Mouse (Mus musculus): ENCODE data around the gene Treml1.

Treml1 gene

DNA sequence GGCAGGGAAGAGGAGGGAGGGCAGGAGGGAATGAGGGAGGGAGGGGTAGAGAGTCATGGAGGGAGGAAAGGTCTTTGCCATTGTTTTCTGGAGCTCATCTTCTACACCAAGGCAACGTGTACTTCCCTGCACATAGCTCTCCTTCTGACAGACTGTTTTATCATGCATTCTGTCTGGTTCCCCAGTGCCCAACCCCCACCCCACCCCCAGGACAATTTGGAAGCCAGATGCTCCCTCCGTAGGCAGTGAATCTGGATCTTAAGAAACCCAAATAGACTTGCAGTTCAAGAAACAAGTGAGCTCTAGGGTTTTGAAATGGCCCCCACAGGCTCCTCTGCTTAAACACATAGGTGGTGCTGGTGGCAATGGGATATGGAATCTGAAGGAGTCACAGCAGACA lies 1.8 kb upstream of the Treml1 start:
- DNase-seq (ENCODE audit: extremely low read depth, insufficient read length, low spot score): no peak

DNA sequence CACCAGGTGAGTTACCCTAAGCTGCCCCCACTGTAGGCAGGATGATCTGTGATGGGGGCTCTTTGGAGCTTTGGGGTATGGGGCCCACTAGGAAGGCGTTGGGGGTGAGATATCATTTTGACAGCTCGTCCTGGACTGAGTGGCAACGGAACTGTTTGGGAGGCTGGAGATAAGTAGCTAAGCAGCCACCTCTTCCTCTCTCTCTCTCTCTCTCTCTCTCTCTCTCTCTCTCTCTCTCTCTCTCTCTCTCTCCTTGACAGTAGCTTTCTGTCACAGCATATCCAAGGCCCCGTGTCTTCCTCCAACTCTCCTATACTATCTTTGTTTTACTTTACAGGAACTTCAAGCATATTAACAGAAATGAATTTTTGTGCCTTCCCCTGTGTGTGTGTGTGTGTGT lies 746 bp downstream of the Treml1 start:
- DNase-seq (ENCODE audit: extremely low read depth, insufficient read length, low spot score): no peak

DNA sequence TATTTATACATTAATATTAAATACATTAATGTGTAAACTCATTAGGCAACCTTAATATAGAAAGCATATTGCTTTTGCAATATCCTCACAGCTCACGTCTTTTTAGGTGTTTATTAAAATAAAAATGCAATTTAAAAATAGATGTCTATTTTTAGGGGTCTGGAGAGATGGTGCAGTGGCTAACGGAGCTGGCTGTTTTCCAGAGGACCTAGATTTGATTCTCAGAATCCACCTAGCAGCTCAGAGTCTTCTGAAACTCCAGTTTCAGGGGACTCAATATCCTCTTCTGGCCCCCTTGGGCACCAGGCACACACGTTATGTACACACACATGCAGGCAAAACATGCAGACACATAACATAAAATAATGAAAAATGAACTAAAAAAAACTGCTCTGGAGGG lies 2.6 kb downstream of the Treml1 start:
- no peak for DNase-seq (ENCODE audit: extremely low read depth, insufficient read length, low spot score)

DNA sequence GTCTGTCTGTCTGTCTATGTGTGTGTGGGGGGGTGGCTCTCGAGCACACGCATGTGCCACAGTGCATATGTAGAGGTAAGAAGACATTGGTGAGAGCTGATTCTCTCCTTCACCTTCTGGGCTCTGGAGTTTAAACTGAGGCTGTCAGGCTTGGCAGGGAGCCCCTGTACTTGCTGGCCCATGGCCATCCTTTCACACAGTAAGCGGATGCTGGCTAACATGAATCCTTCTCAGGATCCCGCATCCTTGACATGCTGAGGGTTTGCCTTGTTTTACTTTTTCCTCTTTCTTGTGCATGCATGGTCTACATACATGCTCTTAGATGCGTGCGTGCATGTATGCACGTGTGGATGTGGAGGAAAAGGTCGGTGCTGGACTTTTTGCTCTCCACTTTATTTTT lies 3.2 kb downstream of the Treml1 start:
- no peak for DNase-seq (ENCODE audit: extremely low read depth, insufficient read length, low spot score)

DNA sequence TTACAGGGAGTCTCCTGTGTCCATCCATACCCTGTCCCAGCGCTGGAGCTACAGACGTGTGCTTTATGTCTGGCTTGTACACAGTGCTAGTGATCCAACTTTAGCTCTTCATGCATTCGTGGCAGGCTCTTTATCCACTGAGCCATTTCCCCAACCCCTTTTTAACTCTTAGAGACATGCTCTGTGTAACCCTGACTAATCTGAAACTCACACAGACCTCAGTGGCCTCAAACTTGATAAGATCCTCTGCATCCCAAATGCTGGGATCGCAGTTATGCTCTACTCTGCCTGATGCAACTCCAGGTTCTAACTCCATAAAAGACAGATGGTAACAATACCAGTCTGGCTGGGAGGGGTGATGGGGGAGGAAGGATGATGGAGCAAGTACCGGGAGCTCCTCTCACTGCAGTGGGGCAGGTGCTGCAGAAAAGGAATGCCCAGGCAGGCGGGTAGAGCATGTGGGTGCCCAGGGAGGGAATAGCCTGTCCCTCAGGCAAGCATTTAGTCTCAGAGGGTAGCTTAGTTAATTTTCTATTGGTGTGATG lies 3.8 kb downstream of the Treml1 start:
- no peak for DNase-seq (ENCODE audit: extremely low read depth, insufficient read length, low spot score)

DNA sequence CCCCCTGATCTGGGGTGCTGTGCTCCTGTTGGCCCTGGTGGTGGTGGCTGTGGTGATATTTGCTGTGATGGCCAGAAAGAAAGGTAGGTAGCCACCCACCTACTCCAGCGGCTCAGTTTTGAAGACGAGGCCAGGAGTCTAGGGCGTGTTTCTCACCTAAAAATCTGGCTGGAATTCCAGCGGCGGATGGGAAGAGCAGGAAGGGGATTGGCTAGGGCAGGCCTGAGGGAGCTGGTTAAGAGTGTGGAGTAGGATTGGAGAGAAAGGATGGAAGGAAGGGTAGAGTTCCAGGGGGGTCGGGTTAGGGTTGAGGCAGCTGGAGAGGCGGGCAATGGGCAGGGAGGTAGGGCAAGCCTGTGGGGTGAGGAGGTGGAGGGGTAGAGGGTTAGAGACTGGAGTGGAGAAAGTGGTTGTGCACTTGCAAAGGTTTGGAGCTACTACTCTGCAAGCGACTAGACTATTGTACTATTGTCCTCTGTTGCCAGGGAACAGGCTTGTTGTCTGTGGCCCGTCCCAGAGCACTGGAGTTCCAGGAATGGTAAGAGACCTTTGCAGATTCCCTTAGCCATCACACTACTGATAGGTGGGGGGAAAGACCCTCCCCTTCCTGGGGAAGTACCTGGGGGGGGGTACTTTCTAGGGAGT lies 5.9 kb downstream of the Treml1 start:
- no peak for DNase-seq (ENCODE audit: extremely low read depth, insufficient read length, low spot score)

DNA sequence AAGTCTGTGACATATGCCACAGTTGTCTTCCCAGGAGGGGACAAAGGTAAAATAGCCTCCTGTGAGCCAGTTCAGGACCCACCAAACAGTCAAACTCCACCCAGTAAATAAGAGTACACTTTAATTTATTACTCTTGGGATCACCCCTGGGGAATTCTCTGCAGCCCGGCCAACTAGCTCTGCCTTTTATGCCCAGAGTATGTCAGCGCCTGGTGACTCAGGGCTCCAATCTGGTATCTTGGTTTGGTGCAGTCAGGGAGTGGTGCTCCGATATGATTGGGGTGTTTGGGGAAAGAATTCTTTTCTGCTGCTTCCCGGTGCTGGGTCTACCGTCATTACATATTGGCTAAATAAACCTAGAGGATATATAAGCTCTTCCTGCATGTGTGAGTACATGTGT lies 7.1 kb downstream of the Treml1 start:
- peak; percentile 20 for DNase-seq (ENCODE audit: extremely low read depth, insufficient read length, low spot score)

DNA sequence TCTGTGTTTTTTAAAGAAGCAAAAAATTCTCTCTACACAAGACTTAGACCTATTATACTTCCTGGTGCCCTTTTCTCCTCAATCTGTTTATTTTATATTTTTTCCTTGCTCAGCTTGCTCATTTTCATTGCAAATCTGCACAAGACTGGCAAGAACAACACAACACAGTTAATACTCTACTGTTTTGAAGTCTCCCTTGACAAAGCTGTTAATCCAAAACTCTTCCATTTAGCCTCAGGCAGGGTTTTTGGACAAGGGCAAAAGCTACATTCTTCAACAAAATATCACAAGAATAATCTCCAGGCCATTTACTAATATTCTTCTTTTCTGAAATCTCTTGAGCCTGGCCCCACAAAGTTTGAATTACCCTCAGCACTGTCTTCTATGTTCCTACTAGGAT lies 11.9 kb downstream of the Treml1 start:
- no peak for DNase-seq (ENCODE audit: extremely low read depth, insufficient read length, low spot score)

DNA sequence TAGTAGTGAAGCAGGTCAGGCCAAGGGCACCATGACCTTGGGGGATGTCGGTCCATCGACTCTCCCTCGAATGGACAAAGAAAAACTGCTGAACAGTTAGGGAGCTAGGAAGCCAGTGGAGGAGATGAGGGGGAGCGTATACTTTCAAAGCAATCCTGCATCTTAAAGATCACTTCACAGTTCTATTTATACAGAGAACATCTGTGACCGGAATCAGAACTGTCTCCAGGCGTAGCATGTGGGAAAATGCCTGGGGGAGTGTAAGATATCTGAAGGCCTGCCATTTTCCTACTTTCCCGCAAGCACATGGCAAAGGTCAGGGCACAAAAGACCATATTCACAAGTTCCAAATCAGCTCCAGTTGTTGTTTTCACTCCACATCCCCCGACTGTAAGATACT lies 13.3 kb downstream of the Treml1 start:
- no peak for DNase-seq (ENCODE audit: extremely low read depth, insufficient read length, low spot score)

DNA sequence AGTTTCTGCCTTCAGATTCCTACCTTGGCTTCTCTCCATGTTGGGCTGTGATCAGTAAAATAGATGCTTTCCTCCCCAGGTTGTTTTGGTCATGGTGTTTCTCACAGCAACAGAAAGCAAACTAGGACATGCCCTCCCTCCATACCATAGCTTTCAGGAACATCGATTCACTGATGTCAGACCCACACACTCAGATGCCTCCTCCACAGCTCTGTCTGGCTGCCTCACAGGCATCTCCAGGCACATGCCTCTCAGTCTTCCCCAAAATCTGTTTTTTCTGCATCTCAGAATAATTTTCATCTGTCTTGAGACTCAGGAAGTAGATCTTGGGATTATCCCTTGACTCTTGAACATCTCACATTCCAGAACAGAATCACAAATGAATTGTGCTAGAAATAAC lies 16.4 kb downstream of the Treml1 start:
- DNase-seq (ENCODE audit: extremely low read depth, insufficient read length, low spot score): no peak

DNA sequence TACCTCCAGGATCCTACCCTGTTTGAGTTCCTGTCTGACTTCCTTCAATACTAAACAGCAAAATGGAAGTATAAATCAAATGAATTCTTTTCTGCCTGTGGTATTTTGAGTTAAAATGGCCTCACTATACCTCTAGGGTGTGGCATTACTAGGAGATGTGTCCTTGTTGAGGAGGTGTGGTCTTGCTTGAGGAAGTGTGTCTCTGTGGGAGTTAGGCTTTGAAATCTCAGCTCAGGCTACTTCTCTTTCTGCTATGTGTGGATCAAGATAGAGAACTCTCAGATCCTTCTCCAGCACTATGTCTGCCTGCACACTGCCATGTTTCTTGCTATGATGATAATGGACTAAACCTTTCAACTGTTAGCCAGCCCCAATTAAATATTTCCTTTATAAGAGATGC lies 19.3 kb downstream of the Treml1 start:
- DNase-seq (ENCODE audit: extremely low read depth, insufficient read length, low spot score): no peak

DNA sequence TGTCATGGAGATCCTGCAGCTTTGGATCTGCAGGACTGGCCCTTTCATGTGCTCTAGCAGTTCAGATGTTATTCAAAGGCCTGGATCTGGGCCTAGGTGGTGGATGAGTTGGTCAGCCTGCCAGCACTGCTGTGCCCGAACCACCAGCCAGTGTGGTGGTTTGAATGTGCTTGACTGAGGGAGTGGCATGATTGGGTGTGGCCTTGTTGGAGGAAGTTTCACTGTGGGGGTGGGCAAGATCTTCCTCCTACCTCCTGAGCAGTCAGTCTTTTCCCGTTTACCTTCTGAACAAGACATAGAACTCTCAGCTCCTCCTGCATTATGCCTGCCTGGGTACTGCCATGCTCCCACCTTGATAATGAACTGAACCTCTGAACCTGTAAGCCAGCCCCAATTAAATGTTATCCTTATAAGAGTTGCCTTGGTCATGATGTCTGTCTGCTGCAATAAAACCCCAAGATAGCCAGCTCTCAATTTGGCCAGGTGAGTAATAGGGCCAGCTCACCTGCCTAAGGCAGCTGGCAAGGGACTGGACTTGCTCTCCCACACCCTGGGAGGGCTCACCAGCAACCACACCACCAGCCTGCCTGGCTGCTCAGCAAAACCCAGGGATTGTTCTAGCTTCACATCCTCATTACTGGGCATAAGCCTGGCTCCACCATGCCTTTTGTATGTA lies 26.2 kb downstream of the Treml1 start:
- DNase-seq (ENCODE audit: extremely low read depth, insufficient read length, low spot score): peak; percentile 58

DNA sequence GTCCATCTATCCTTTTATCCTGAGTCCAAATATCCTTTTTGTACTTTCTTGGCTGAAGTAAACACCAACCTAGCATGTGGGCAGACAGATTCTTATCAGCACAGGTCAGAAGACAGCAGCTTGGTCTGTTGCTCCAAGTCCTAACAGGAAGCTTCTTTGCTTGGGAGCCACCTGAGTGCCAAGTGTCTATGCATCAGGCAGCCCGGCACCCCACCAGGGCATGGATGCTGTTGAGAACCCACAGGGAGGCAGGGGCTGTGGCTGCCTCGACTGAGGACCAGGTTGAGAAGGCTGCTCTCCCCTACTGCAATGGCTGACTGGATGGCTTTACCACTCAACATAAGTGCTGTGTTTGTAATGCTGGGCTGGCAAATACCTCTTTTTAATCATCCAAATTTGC lies 28.9 kb downstream of the Treml1 start:
- no peak for DNase-seq (ENCODE audit: extremely low read depth, insufficient read length, low spot score)

DNA sequence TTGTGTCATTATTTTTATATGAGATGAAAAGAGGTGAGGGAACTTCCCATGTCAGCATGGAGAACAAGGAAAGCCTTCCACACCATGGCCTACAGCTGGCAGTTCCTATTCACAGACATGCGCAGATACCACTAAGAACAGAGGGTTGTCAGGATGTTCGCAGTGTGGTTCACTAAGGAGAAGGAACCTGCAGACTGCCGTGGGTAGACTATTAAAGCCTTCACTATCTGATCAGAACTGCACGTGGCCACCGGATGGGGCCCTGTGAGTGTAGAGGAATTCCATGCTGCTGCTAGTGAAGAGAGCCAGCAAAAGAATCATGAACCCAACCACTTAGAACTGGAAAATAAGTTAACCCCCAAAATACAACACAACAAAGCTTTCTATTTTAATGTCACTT lies 29.7 kb downstream of the Treml1 start:
- DNase-seq (ENCODE audit: extremely low read depth, insufficient read length, low spot score): no peak

DNA sequence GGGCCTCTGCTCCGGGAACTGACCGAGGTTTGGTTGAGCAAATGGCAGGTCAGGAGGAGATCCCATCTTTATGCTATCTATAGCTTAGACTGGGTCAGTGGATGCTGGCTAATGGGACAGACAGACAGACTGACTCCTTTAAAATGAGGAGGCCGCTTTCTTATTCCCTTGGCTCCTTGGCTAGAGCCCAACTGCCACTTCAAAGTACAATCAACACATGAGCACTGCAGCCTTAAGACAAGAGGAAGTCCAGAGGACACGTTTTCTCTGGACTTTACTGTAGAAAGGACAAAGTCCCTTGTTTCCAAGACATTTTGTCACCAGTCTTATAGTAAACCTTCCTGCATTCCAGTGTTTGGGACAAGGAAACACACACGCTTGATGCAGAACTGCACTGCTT lies 31.7 kb downstream of the Treml1 start:
- DNase-seq (ENCODE audit: extremely low read depth, insufficient read length, low spot score): no peak

DNA sequence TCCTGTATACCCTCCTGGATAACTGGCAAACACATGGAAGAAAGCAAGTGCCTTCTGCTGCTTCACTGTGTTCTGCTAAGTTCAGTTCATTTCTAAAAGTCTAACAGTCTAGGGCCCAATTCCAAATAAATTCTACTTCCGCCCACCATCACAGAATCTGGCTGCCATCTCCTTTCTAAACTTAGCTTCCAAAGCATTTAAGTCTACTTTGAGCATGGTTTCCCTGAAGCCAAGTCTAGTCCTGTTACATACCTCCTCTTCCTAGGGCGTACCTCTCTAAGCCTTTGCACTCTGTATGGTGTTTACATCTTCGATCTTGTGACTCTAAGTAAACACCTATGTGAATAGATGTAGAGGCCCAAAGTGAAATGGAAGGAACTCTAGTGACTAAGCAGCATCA lies 32.9 kb downstream of the Treml1 start:
- no peak for DNase-seq (ENCODE audit: extremely low read depth, insufficient read length, low spot score)

DNA sequence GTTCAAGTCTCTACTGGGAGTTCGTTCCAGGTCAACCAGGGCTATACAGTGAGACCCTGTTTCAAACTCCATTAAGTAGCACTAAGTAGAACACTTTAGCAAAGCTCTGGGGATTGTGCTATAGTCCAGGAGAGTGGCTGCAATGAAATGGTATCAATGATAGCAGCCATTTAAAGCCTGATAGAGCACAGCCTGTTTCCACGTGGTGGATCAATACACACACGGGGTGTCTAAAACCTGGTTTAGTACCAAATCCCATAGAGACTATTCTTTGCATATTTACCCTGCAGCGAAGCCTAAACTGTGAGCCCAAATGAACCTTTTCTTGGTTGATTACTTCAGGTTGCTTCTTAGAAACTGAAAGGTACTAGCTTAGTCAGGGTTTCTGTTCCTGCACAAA lies 42.0 kb downstream of the Treml1 start:
- DNase-seq (ENCODE audit: extremely low read depth, insufficient read length, low spot score): no peak

DNA sequence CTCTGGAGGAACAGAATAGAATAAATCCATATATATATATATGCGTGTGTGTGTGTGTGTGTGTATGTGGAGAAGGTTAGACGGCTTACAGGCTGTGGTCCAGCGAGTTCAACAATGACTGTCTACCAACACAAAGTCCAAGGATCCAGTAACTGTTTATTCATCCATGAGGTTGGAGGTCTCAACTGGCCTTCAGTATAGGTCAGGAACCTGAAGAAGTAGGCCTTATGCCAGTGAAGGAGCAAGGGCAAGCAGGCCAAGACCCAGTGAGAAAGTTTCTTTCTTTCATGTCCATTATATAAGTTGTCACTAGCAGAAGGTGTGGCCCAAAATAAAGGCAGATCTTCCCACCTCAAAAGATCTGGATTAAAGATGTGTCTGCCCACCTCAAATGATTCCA lies 43.0 kb downstream of the Treml1 start:
- no peak for DNase-seq (ENCODE audit: extremely low read depth, insufficient read length, low spot score)

DNA sequence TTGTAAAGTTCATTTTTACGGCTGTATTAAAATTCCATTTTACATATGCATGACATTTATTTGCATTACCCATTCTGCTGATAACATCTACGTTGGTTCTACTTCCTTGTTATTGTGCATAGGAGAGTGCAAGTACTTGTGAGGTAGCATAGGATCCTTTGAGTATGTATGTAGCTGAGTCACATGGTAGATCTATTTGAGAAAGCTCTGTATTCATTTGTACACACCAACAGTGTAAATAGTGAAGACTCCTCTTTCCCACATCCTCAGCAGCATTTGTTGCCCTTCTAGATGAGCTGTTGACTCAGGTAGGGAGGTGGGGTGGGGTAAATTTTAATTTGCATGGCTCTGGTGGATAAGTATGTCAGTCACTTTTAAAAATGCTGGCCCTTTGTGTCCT lies 44.1 kb downstream of the Treml1 start:
- DNase-seq (ENCODE audit: extremely low read depth, insufficient read length, low spot score): no peak

DNA sequence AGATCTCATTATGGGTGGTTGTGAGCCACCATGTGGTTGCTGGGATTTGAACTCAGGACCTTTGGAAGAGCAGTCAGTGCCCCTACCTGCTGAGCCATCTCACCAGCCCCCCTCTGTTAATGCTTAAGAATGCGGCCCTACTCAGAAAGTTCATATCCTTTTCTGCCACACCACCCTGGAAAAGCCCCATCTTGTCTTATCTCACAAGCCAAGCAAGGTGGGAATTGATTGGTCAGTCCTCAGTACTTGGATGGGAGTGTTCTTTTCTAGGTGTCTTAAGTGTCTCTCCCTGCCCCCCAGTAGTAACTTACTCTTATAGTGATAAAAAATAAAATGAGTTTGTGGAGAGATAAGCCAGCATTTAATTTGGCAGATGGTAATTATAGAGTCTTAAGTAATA lies 45.0 kb downstream of the Treml1 start:
- no peak for DNase-seq (ENCODE audit: extremely low read depth, insufficient read length, low spot score)

DNA sequence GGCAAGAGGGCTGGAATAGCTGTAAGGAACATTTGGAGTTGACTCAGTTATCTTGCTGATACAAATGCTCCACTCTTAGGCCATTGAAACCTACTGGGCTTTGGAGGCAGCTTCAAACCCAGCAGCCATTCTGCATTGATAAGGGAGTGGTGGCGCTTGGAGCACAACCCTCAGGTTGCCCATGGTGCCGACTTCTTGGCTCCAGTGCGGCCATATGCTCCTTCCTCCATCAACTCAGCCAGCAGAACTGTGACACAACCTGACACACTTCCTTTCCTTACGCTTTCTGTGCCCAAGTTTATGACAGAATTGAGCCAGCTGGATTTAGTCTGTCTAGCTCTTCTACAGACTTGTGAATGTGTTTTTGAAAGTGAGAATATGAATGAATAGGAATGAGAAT lies 47.4 kb downstream of the Treml1 start:
- DNase-seq (ENCODE audit: extremely low read depth, insufficient read length, low spot score): no peak

DNA sequence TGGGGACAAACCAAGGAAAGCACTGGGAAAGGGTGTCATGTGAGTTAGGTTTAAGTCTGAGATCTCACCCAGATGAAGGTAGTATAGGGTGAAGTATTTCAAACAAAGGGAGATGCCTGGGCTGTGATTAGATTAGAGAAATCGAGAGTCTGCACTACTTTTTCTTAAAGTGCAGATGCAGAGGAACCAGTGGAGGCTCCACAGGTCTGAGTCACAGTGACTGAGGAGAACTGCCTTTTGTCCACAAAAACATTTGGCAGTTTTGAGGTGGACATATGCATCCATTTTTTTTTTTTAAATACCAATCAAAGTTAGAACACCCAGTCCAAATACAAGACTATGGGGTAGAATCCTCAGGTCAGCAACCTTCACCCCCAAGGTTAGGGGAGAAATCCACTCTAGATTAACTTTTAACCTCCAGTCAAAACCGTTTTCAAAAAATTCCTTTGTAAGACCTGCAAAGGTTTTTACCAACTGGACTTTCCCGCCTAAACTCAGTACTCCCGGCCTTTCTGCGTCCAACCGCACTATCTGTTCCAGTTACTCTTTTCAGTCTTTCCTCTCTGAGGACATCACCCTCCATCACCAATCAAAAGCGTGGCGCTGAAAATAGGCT lies 48.3 kb downstream of the Treml1 start:
- no peak for DNase-seq (ENCODE audit: extremely low read depth, insufficient read length, low spot score)

Measured in 3134 (cell line).